Mouse (Mus musculus) inflammation-experienced regulatory T-cells (primary cell): Measurements from ENCODE around the gene Prmt8. TPM values are rescaled to one million over a fixed set of nuclear protein-coding genes. Genes with fewer than 3 reads are reported as not detected.

Source experiments
- polyA plus RNA-seq, 2 experiments: library from polyadenylated mRNA; unstranded; fragments of 100-300 nt; shearing (Covaris generic); gene quantifications; one replicate each; pipeline ENCODE4 v1.2.1; 2017

Gene Prmt8
- not detected for polyA plus RNA-seq

DNA sequence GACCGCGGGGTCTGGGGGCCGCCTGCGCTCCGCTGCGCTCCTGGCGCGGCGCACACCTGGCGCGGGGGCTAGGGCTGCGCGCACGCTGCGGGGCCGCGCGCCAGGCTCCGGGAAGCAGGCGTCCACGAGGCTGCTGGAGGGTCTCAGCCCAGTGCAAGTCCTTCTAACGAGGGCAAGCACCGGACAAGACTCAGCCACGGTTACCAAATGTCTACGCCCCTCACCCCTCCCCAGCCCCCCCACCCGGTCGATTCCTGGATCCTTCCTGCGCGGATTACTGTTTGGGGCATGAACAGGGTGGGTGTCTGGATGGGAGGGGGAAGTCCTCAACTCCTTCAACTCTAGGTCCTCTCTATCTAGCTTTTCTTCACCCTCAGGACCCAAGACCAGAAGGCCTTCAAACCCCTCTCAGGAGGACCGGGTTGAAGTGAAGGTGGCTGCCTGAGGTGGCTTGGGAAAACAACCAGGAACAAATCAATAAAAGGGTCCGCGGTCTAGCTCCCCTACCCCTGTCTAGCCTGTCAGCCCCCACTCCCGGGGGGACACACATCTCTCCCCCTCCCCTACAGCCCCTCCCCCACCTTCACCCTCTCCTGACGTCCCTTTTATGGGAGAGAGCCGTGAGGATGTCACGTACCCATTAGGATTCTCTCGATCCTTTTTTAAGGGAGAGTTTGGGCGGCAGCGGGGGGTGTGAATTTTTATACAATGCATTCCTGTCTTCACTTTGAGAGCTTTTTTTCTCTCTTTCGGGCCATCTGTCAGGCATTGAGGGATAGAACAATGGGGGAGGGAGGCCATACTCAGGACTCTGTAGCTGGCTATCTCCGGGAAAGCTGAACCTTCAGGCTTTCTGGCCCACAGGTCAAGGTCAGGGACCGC lies at the start of gene Prmt8:
Gene Prmt8, minus strand, starts transcription at position 198 of the 882 bp plus-strand sequence.

Other genes with a start within 250 kb of the Prmt8 start
- gene Cracr2a, start 208.1 kb downstream of the Prmt8 start, polyA plus RNA-seq, result 10 to 100 TPM; 16.2 to 17.1 TPM
- under 1 TPM in 1 of 2 experiments, not detected in 1; 0.61 TPM for gene Tspan11, start 118.1 kb upstream of the Prmt8 start, polyA plus RNA-seq